Mouse (Mus musculus) forebrain, embryonic 16.5 days (tissue): ENCODE measurements at regions not wholly inside any gene's neighbourhood (a gene's known extent, or its start where the extent isn't known, plus 50 kb on each side); places are given as distances from the start of the nearest gene placed in this dataset.

ENCODE experiments used
- ATAC-seq: fragments of 200-750 bp; cut with Nextera tagmentation; 2 replicates; pipeline ENCODE4 v1.8.0; 2017; ENCODE audit warnings: mild to moderate bottlenecking, moderate library complexity
- H3K27ac ChIP-seq: fragments of 300-500 bp; sonication (generic); 2 replicates; pipeline ENCODE4 v1.5.1; 2014; ENCODE audit warnings: low read length, control low read depth
- H3K27me3 ChIP-seq: fragments of 300-500 bp; sonication (generic); replicated peaks from 2 replicates; pipeline ENCODE4 v1.6.1; 2014; ENCODE audit warnings: low read length; ENCODE audit not compliant: control insufficient read depth, insufficient read depth
- H3K36me3 ChIP-seq: fragments of 300-500 bp; sonication (generic); 2 replicates; pipeline ENCODE4 v1.6.1; 2014; ENCODE audit not compliant: control insufficient read depth, insufficient read depth
- H3K4me1 ChIP-seq: fragments of 300-500 bp; sonication (generic); replicated peaks from 2 replicates; pipeline ENCODE4 v1.6.1; 2014; ENCODE audit warnings: low read length; ENCODE audit not compliant: control insufficient read depth, insufficient read depth
- H3K4me2 ChIP-seq: fragments of 300-500 bp; sonication (generic); 2 replicates; pipeline ENCODE4 v1.6.1; 2014; ENCODE audit warnings: mild to moderate bottlenecking, low read length, control low read depth
- H3K4me3 ChIP-seq: fragments of 300-500 bp; sonication (generic); replicated peaks from 2 replicates; pipeline ENCODE4 v1.5.1; 2014; ENCODE audit warnings: mild to moderate bottlenecking, low read length, control low read depth
- H3K9ac ChIP-seq: fragments of 300-500 bp; sonication (generic); replicated peaks from 2 replicates; pipeline ENCODE4 v1.6.1; 2014; ENCODE audit warnings: low read depth, low read length, control low read depth
- H3K9me3 ChIP-seq: fragments of 300-500 bp; sonication (generic); 2 replicates; pipeline ENCODE4 v1.6.1; 2016; ENCODE audit warnings: low read length; ENCODE audit not compliant: control insufficient read depth
- WGBS: fragments of 180-500 bp; shearing (Covaris S2); extraction: QIAGEN DNeasy Blood & Tissue Kit; methylation state at CpG from one replicate; pipeline ENCODE4 v1.1.7; 2014; 5-methylcytosine and 5-hydroxymethylcytosine counted together

- 51% methylated on average over 3 of the region's 3 CpGs for WGBS
- H3K4me2 ChIP-seq, result no peak overlapping the region
- H3K27me3 ChIP-seq, result no peaks in the 10 kb centered on the region
- no peaks in the 10 kb centered on the region for H3K36me3 ChIP-seq
- no peak overlapping the region for H3K4me3 ChIP-seq
- H3K9ac ChIP-seq, result no peak overlapping the region
- H3K9me3 ChIP-seq, result no peaks in the 10 kb centered on the region
- no peak for ATAC-seq
- H3K4me1 ChIP-seq, result no peaks in the 10 kb centered on the region
- H3K27ac ChIP-seq, result no peak overlapping the region
Observed at GRCm38 (mm10) chr1:122607309-122607708, 1039.5 kb upstream of the Ddx18 start.

GRCm38 (mm10) chr1:122575954-122576353 is 1008.2 kb upstream of the Ddx18 start:
- peak; percentile 62 for ATAC-seq
- Histone ChIP-seq H3K36me3 (no peaks in the 10 kb centered on the region), H3K9ac (no peak overlapping the region), H3K27ac (no peak overlapping the region), H3K27me3 (no peaks in the 10 kb centered on the region), H3K4me3 (no peak overlapping the region), H3K4me1 (no peaks in the 10 kb centered on the region), H3K9me3 (no peaks in the 10 kb centered on the region), H3K4me2 (no peak overlapping the region)
- 56% methylated on average over 4 of the region's 4 CpGs for WGBS

GRCm38 (mm10) chr1:122551596-122551995 is 983.8 kb upstream of the Ddx18 start:
- H3K4me1 ChIP-seq, result no peaks in the 10 kb centered on the region
- no peak overlapping the region for H3K27ac ChIP-seq
- no peaks in the 10 kb centered on the region for H3K9me3 ChIP-seq
- no peak overlapping the region for H3K4me3 ChIP-seq
- 92% methylated on average over 1 of the region's 1 CpGs for WGBS
- H3K27me3 ChIP-seq, result no peaks in the 10 kb centered on the region
- no peak for ATAC-seq
- H3K9ac ChIP-seq, result no peak overlapping the region
- no peak overlapping the region for H3K4me2 ChIP-seq
- no peaks in the 10 kb centered on the region for H3K36me3 ChIP-seq

GRCm38 (mm10) chr1:122509580-122509979 is 941.8 kb upstream of the Ddx18 start:
- Histone ChIP-seq H3K4me3 (no peak overlapping the region), H3K4me1 (no peaks in the 10 kb centered on the region), H3K27ac (no peak overlapping the region), H3K9ac (no peak overlapping the region), H3K4me2 (no peak overlapping the region), H3K36me3 (no peaks in the 10 kb centered on the region), H3K27me3 (no peaks in the 10 kb centered on the region), H3K9me3 (no peaks in the 10 kb centered on the region)
- no peak for ATAC-seq
- WGBS, result 86% methylated on average over 2 of the region's 2 CpGs

- Histone ChIP-seq H3K9ac (no peak overlapping the region), H3K4me3 (no peak overlapping the region), H3K27ac (no peak overlapping the region), H3K4me1 (no peaks in the 10 kb centered on the region), H3K27me3 (no peaks in the 10 kb centered on the region), H3K4me2 (no peak overlapping the region), H3K9me3 (no peaks in the 10 kb centered on the region), H3K36me3 (no peaks in the 10 kb centered on the region)
- 35% methylated on average over 4 of the region's 4 CpGs for WGBS
- ATAC-seq, result 0 out of 2 replicates have a peak, but pooled peaks have one; percentile 31
Observed at GRCm38 (mm10) chr1:122501707-122502106, 933.9 kb upstream of the Ddx18 start.

- WGBS, result 83% methylated on average over 1 of the region's 1 CpGs
- Histone ChIP-seq H3K4me3 (no peak overlapping the region), H3K27ac (no peak overlapping the region), H3K36me3 (no peaks in the 10 kb centered on the region), H3K9me3 (no peaks in the 10 kb centered on the region), H3K9ac (no peak overlapping the region), H3K4me1 (no peaks in the 10 kb centered on the region), H3K4me2 (no peak overlapping the region), H3K27me3 (no peaks in the 10 kb centered on the region)
- no peak for ATAC-seq
Observed at GRCm38 (mm10) chr1:122478003-122478402, 910.2 kb upstream of the Ddx18 start.

- H3K9ac ChIP-seq, result no peak overlapping the region
- no peak overlapping the region for H3K27ac ChIP-seq
- no peaks in the 10 kb centered on the region; the same call in 1 of the 2 replicates for H3K9me3 ChIP-seq
- ATAC-seq, result peak; percentile 92
- H3K4me2 ChIP-seq, result no peak overlapping the region
- H3K27me3 ChIP-seq, result no peaks in the 10 kb centered on the region
- no peaks in the 10 kb centered on the region for H3K36me3 ChIP-seq
- no peak overlapping the region for H3K4me3 ChIP-seq
- 57% methylated on average over 3 of the region's 3 CpGs for WGBS
- H3K4me1 ChIP-seq, result peaks cover 2% of the 10 kb centered on the region; the same call in 1 of the 2 replicates
Observed at GRCm38 (mm10) chr1:122463931-122464330, 896.1 kb upstream of the Ddx18 start.

GRCm38 (mm10) chr1:122459056-122459455 is 891.3 kb upstream of the Ddx18 start:
- Histone ChIP-seq H3K9me3 (no peaks in the 10 kb centered on the region), H3K4me3 (no peak overlapping the region), H3K9ac (no peak overlapping the region), H3K4me2 (no peak overlapping the region), H3K27ac (no peak overlapping the region), H3K36me3 (no peaks in the 10 kb centered on the region), H3K27me3 (no peaks in the 10 kb centered on the region), H3K4me1 (peaks cover 5% of the 10 kb centered on the region; the same call in 1 of the 2 replicates)
- ATAC-seq, result no peak
- 70% methylated on average over 2 of the region's 2 CpGs for whole genome bisulfite sequencing

- no peak overlapping the region for H3K27ac ChIP-seq
- H3K4me2 ChIP-seq, result no peak overlapping the region
- no peaks in the 10 kb centered on the region for H3K36me3 ChIP-seq
- no peaks in the 10 kb centered on the region for H3K9me3 ChIP-seq
- H3K9ac ChIP-seq, result no peak overlapping the region
- 64% methylated on average over 4 of the region's 4 CpGs for WGBS
- no peak for ATAC-seq
- H3K4me3 ChIP-seq, result no peak overlapping the region
- no peaks in the 10 kb centered on the region for H3K27me3 ChIP-seq
- 0 out of 2 replicates have a peak, but pooled peaks cover 4% of the 10 kb centered on the region for H3K4me1 ChIP-seq
Observed at GRCm38 (mm10) chr1:122454881-122455280, 887.1 kb upstream of the Ddx18 start.

- Histone ChIP-seq H3K9me3 (no peaks in the 10 kb centered on the region), H3K36me3 (no peaks in the 10 kb centered on the region), H3K9ac (no peak overlapping the region), H3K27me3 (no peaks in the 10 kb centered on the region), H3K27ac (no peak overlapping the region), H3K4me1 (0 out of 2 replicates have a peak, but pooled peaks cover 4% of the 10 kb centered on the region), H3K4me2 (no peak overlapping the region), H3K4me3 (no peak overlapping the region)
- 39% methylated on average over 3 of the region's 3 CpGs for WGBS
- ATAC-seq, result peak; percentile 57; the same call in 1 of the 2 replicates
Observed at GRCm38 (mm10) chr1:122453617-122454016, 885.8 kb upstream of the Ddx18 start.
